ENCODE assay signal across 23 mouse cellular contexts in the genomic region with DNA sequence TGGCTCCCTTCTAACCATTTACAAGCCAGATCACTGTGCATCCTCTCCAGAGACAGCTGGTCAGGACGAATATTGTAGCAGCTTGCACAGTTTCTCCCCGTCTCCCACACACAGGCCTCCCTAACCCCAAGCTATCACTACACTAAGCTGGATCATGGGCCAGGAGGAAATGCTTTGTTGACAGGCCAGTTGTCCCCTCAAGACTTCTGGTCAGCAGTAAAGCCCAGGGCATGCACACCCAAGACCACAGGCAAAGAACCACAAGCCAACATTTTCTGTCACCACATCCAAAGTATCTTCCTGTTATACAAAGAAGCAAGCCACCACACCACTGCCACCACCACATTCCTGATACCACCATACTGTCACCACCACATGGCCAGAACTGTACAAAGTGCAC. TPM values are rescaled to one million over a fixed set of nuclear protein-coding genes. Genes with fewer than 3 reads are reported as not detected.
DNase-seq lines count a peak whose midpoint lies in the region; ATAC-seq lines count a peak whose summit lies in the region.
"Had no signal": no experiment of that assay in that cellular context is flagged by ENCODE, and none has a peak within 500 bp of the region (broad histone marks: within the 10 kb centered on the region; RNA-seq: fewer than 3 reads in every experiment).

No protein-coding gene starts in this region.

- H3K27me3 ChIP-seq in kidney, embryonic 16.5 days (ENCODE audit: insufficient read depth, low read length): peaks cover 2% of the 10 kb centered on the region; the same call in 1 of the 2 replicates
- H3K27me3 ChIP-seq in limb, embryonic 10.5 days (ENCODE audit: low read depth, poor library complexity, severe bottlenecking): peaks cover 10% of the 10 kb centered on the region; the same call in 1 of the 2 replicates
- H3K27me3 ChIP-seq: CH12.LX; embryonic facial prominence, embryonic 12.5 days; forebrain, embryonic 13.5 days; forebrain, embryonic 15.5 days; Patski had no signal

- no peaks in the 10 kb centered on the region for H3K9me3 ChIP-seq in kidney, embryonic 16.5 days (ENCODE audit: low read length)
- no peaks in the 10 kb centered on the region for H3K9me3 ChIP-seq in limb, embryonic 10.5 days (replicated peaks)
- H3K9me3 ChIP-seq: embryonic facial prominence, embryonic 10.5 days; embryonic facial prominence, embryonic 12.5 days; forebrain, embryonic 13.5 days; forebrain, embryonic 15.5 days; G1E had no signal

- H3K4me2 ChIP-seq in kidney, embryonic 16.5 days (replicated peaks; ENCODE audit: low read depth, low read length): no peak overlapping the region
- H3K4me2 ChIP-seq: embryonic facial prominence, embryonic 12.5 days; forebrain, embryonic 13.5 days; forebrain, embryonic 15.5 days had no signal

- no peak overlapping the region for H3K27ac ChIP-seq in kidney, embryonic 16.5 days (ENCODE audit: low read length)
- no peak overlapping the region for H3K27ac ChIP-seq in limb, embryonic 10.5 days
- H3K27ac ChIP-seq: embryonic facial prominence, embryonic 12.5 days; forebrain, embryonic 13.5 days; forebrain, embryonic 15.5 days had no signal

- peaks cover 20% of the 10 kb centered on the region for H3K4me1 ChIP-seq in kidney, embryonic 16.5 days (ENCODE audit: insufficient read depth, low read length)
- peaks cover 19% of the 10 kb centered on the region for H3K4me1 ChIP-seq in limb, embryonic 10.5 days

- H3K36me3 ChIP-seq in kidney, embryonic 16.5 days (ENCODE audit: insufficient read depth, low read length): no peaks in the 10 kb centered on the region
- no peaks in the 10 kb centered on the region for H3K36me3 ChIP-seq in limb, embryonic 10.5 days
- H3K36me3 ChIP-seq: embryonic facial prominence, embryonic 10.5 days; embryonic facial prominence, embryonic 12.5 days; forebrain, embryonic 15.5 days; G1E had no signal

- no peak overlapping the region for H3K4me3 ChIP-seq in kidney, embryonic 16.5 days (ENCODE audit: low read length)
- no peak overlapping the region for H3K4me3 ChIP-seq in limb, embryonic 10.5 days
- H3K4me3 ChIP-seq: embryonic facial prominence, embryonic 10.5 days; embryonic facial prominence, embryonic 12.5 days; forebrain, embryonic 13.5 days; forebrain, embryonic 15.5 days had no signal

- whole genome bisulfite sequencing in kidney, embryonic 16.5 days: 61% methylated on average over 2 of the region's 2 CpGs
- 85% methylated on average over 2 of the region's 2 CpGs for WGBS in limb, embryonic 10.5 days

- peak; percentile 15 for DNase-seq in kidney, postnatal 10 days
- DNase-seq in 416B (ENCODE audit: low read depth): peak; percentile 76
- no peak for DNase-seq in adrenal gland, postnatal 10 days
- DNase-seq in limb, embryonic 10.5 days (ENCODE audit: low spot score): no peak
- DNase-seq: adrenal gland, adult 8-10 months; adrenal gland, postnatal 25 days; B cell, adult 2 months; cerebellum, adult 11 months; cerebellum, adult 18-20 months; cerebellum, adult 8-10 months; cerebellum, postnatal 36 days; forebrain, postnatal 0 days had no signal

- H3K9ac ChIP-seq in kidney, embryonic 16.5 days (replicated peaks; ENCODE audit: low read length): no peak overlapping the region
- H3K9ac ChIP-seq: embryonic facial prominence, embryonic 12.5 days; forebrain, embryonic 13.5 days; forebrain, embryonic 15.5 days; forebrain, postnatal 0 days had no signal

- ATAC-seq in kidney, embryonic 16.5 days (ENCODE audit: low FRiP score, low TSS enrichment): no peak
- 0 out of 2 replicates have a peak, but pooled peaks have one; percentile 7 for ATAC-seq in common myeloid progenitor, adult 5-6 weeks (replicated peaks; ENCODE audit: low read depth, poor library complexity, severe bottlenecking)
- ATAC-seq: activated CD4-positive, CD25-positive, alpha-beta regulatory T cell, adult 4 months; CD4-positive, CD25-positive, alpha-beta regulatory T cell, adult 4 months; forebrain, embryonic 13.5 days; forebrain, embryonic 15.5 days; forebrain, postnatal 0 days; Patski had no signal

RNA-seq across cellular contexts. Expression of a gene that starts 55.8 kb away (rescaled TPM):
- 14.4 and 17.4 TPM in 2 replicates for polyA plus RNA-seq in kidney, embryonic 16.5 days (2015; fragmentation: Nextera tagmentation; extraction: Ambion mirVana)
- total RNA-seq in common myeloid progenitor, adult 5-6 weeks (2017): 8.0 and 19.1 TPM in 2 replicates
- total RNA-seq in adrenal gland, postnatal 10 days (2021): 1 to 10 TPM; 8.6 to 8.8 TPM
- polyA plus RNA-seq in limb, embryonic 10.5 days (2016; fragmentation: Nextera tagmentation; extraction: Ambion mirVana): 11.8 and 17.0 TPM in 2 replicates

RNA-seq across cellular contexts. Expression of a gene that starts 57.6 kb away (rescaled TPM):
- polyA plus RNA-seq in kidney, embryonic 16.5 days (2015; fragmentation: Nextera tagmentation; extraction: Ambion mirVana): 174 and 188 TPM in 2 replicates
- 26.9 and 36.0 TPM in 2 replicates for total RNA-seq in common myeloid progenitor, adult 5-6 weeks (2017)
- 100 to 1,000 TPM; 126 to 131 TPM for total RNA-seq in adrenal gland, postnatal 10 days (2021)
- 94.3 and 102 TPM in 2 replicates for polyA plus RNA-seq in limb, embryonic 10.5 days (2016; fragmentation: Nextera tagmentation; extraction: Ambion mirVana)

Comparison
In these comparisons a context has a peak if more than half of its experiments do, and no peak if none do; other contexts are left out.
1. DNase-seq: peak in kidney, postnatal 10 days (single experiment) and 416B (single experiment); none in adrenal gland, postnatal 10 days (single experiment) and limb, embryonic 10.5 days (single experiment).